Mouse (Mus musculus) neural tube, postnatal 0 days (tissue): ENCODE data around the gene Pof1b. TPM values are rescaled to one million over a fixed set of nuclear protein-coding genes. Genes with fewer than 3 reads are reported as not detected.

Experiments used
- polyA plus RNA-seq: library from polyadenylated mRNA; unstranded; fragments of >200 nt; fragmentation: Nextera tagmentation; extraction: Ambion mirVana; gene quantifications from 2 replicates; pipeline ENCODE4 v1.2.1, GENCODE M21; 2015

The Pof1b gene
- 0.08 and 0.22 TPM in 2 replicates for polyA plus RNA-seq

GRCm38 (mm10) chrX:112698508-112698907 is at the start of gene Pof1b:
Gene Pof1b, minus strand, starts transcription at chrX:112698651.

GRCm38 (mm10) chrX:112600511-112601305 is 97.7 kb downstream of the Pof1b start, which contains the start of gene Zfp711:
Gene Zfp711, plus strand, starts transcription at chrX:112600526.

Other genes starting within 250 kb of the Pof1b start
- gene 2010106E10Rik, start 203.4 kb downstream of the Pof1b start, polyA plus RNA-seq, result 0.18 TPM in 1 of 2 replicates, not detected in the other
- 20.3 and 22.7 TPM in 2 replicates for gene Zfp711, start 98.1 kb downstream of the Pof1b start, polyA plus RNA-seq